Mouse (Mus musculus) T-helper 17 cell (primary cell): ENCODE measurements around the gene Prom1.

Experiments used
- in situ Hi-C, 2 experiments: fragments of 300-600 bp; cut with MboI, MseI; formaldehyde crosslinking; loops; 1 replicate in 1 of 2; 2 replicates in 1 of 2; pipeline ENCODE4 v1.15.1; 2025; ENCODE audit warnings: high pct_unique_total_duplicates in 2 of 2

Prom1 gene

DNA sequence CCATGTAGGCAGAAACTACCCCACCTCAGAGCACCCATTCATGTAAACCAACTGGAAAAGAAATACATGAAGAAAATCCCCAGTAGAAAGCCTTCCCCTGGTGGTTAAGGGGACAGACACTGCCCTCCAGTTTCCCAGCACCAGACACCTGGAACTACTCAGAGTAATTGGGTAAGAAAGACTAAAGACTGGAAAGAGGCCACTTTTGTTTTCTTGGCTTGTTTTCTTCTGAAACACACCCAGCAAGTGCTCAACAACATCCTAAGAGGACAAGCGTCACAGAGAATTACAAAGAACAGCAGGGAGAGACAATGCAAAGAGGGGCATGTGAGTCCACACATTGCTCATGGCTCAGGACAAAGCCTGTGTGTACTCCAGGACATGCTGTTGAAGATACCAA, 20.7 kb downstream of the Prom1 start:
- in situ Hi-C loops = no loop called here

DNA sequence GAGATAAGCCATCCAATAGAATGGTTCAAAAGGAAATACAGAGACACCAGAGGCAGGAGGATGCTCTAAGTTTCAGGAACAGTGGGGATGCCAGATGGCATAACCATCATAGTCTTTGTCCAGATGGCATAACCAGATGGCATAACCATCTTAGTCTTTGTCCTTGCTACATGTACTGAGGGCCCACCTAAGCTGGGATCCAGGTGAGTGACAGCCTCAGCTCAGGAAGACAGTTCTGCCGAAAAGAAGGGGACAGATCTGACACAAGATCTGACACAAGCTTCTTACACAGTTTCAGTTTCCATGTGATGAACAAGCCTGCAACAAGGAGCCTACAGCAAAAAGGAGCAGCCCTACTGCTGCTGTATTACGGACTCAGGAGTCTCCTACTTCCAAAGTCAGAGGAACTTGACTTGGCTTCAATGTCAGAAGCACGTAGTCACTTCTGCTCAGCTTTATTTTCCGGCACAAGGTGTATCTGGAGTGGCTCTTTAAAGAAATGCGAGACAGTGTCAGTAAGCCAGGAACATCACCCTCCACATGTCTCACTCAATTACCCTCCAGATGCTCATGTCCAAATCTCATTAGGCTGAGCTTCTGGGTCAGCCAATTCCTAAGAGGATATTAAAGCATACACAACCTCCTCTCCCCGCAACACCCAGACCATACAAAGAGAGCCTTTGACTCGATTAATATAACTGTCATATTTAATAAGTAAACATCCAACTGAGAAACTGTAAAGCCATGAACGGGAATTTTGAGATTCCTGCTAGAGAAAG, 21.4 kb downstream of the Prom1 start:
- in situ Hi-C loops = no loop called here

DNA sequence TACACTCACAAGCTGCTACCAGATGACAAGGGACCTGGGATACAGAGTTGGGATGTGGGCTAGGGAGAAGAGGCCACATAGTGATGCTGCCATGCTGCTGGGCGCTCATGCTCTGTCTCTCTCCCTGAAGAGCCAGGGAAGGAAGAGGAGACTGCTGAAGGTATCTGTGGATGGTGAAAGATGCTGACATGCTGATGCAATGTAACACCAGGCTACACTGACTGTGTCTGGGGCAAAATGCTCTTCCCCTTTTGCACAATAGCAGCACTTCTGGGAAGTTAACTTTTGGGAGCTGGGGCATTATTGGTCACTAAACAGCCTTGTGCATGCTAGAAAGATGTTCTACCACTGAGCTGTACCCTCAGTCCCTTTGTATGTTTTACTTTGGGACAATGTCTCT, 26.4 kb downstream of the Prom1 start:
- in situ Hi-C loops = no loop called here

DNA sequence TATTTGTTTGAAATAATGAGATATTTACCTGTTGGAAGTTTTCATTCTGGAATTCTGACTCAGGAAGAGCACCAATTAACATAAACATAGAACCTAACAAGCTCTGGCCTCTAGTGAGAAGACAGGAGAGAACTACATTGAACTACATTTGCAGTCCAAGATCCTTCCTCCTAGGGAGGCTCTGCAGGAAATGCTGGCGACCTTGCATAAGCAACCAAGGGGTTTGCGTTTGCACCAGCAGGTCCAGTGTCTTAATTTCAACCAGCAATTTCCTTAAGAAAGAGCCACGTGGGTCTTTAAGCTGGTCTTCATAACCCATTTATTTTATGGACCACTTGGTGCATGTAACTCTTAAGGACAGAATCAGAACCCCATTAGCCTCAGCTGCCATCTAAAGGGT, 28.2 kb downstream of the Prom1 start:
- in situ Hi-C loops = no loop called here

DNA sequence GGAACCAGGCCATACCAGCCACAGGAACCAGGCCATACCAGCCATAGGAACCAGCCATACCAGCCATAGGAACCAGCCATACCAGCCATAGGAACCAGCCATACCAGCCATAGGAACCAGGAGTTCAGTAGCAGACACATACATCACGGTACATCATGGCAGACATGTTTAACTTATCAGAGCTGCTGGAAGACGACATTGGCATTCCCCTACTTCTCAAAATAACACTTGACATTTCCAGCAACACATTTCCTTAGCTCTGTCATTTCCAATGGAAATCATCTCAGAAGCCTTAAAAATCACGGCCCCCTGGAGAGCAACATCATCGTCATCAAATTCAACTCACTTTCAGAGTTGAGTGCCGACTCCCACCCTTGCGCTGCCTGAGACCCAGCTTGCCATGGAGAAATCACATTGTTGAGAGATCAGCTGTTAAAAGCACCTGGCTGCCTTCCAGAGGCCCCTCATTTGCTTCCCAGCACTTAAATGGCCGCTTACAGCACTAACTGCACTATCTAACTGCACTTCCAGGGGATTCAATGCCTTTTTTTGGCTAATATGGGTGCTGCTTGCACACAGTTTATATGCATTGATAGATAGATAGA, 31.2 kb downstream of the Prom1 start:
- in situ Hi-C loops = no loop called here

DNA sequence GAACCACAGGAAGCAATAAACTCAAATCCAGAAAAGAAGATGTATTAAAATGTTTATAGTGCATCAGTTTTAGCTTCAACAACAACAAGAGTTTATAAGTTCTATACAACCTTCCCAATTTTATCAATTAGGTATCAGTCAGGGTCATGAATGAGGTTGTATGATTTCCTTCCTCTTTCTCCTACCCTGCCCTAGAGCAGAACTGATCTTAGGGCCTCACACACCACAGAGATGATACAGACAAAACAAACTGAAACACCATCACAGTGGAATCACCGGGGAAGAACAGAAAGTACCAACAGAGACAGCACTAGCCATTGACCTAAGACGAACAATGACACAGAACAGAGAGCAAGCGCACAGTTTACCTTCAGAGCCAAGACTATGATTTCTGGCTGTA, 43.6 kb downstream of the Prom1 start:
- in situ Hi-C loops = loop anchor here (10.0 kb wide), 3 partner anchors 197 to 363 kb away; no protein-coding TSS in a partner anchor

DNA sequence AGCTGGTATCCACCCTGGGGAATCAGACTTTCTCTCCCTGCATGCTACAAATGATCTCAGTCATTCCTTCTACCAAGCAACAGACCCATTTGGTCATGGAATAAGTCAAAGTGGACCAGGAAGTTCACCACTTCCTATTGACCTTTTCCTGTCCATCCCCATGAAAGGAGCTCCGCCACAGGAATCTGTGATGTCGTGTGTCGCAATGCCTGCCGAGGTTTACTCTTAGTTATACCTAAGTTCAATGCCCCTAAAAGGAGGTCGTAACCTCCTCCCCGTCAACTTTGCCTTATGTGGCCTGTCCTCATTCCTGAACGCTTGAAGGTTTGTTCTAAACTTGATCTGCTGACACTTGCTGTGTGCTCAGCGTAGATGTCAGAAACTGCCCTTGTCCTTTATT, 51.6 kb downstream of the Prom1 start:
- in situ Hi-C loops = loop anchor here (10.0 kb wide), 3 partner anchors 205 to 355 kb away; no protein-coding TSS in a partner anchor

DNA sequence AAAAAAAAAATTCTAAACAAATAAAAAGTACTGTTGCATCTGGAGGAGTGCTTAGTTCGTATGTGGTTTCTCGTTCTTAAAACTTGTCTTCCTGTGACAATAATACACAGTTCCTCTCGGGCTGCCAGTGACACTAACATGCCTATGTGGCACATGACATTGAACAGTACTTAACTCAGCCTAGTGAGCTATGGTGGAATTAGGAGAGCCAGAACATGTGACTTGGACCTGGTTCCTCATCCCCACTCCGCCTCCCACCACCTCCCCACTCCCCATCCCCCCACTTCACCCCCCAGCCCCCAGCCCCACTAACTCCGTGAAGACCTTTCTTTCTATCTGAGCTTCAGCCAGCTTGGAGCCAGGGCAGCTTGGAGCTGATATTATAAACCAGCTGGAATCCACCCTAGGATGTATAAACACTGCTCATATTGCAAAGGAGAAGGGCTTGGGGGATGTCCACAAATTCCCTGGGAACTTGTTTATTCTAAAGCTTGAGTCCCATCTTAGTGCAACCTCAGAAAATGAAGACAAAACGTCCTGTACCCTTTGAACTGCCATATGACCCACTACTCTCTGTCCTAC, 52.3 kb downstream of the Prom1 start:
- in situ Hi-C loops = no loop called here

DNA sequence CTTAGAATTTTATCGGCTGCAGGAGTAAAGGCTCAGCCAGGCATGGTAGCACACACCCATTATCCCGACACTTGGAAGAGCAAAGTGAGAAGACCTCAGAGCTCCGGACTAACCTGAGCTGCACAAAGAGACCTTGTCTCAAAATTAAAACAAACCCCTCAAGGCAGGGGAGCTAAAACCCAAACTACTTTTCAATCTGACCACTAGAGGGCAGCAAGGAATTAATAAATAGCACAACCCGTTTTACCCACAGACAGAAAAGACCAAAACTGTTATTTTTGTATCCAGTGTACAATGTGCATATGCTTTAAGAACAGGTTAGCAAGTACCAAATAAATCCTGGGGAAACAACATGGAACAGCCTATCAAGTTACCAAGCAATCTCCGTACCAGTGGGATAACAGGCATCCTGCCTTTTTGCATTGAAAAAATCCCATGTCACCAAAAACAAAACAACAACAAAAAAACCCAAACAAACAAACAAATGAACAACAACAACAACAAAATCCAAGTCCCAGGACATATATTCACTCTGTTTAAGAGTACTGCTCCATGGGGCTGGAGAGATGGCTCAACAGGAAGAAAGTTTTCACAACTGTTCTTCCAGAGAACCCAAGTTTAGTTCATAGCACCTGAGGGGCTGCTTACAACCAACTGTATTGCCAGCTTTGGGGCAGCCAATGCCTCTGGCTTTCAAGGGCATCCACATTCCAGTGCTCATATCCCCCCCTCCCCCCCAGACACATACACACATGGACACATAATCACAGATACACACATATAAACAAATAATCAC, 53.1 kb downstream of the Prom1 start:
- in situ Hi-C loops = no loop called here

DNA sequence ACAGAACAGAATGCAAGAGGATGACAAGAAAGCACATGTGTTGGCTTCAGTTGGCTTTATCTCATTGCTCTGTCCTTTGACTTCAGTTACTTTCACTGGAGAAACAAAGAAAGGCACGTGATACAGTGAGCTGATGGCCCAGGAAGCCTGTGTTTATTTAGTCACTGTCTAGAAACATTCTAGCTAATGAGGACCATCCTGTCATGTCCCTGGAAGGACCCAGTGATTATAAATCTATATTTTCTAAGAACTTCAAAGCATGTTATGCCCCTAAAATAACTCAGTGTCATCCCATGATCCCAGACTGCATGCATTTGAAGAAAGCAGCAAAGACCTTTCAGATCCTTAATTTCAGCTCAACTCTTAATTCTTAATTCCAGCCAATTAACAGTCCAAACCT, 60.1 kb downstream of the Prom1 start:
- in situ Hi-C loops = no loop called here

DNA sequence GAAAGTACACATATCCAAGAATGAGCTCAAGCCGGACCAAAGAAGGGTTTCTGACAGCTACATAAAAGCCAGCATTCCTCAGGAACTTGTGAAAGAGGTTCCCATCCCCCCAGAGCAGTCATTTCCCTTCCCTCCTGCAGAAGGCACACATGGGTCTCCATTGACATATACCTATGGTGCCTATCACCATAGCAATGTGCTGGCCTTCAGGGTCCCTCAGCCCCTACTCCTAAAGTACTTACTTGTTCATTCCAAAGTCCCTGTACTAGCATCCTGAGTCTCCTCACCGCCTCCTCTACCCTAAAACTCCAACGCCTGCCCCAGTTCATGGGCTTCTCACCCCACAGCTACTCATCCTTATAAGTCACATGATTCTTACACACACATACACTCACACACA, 60.8 kb downstream of the Prom1 start:
- in situ Hi-C loops = no loop called here

DNA sequence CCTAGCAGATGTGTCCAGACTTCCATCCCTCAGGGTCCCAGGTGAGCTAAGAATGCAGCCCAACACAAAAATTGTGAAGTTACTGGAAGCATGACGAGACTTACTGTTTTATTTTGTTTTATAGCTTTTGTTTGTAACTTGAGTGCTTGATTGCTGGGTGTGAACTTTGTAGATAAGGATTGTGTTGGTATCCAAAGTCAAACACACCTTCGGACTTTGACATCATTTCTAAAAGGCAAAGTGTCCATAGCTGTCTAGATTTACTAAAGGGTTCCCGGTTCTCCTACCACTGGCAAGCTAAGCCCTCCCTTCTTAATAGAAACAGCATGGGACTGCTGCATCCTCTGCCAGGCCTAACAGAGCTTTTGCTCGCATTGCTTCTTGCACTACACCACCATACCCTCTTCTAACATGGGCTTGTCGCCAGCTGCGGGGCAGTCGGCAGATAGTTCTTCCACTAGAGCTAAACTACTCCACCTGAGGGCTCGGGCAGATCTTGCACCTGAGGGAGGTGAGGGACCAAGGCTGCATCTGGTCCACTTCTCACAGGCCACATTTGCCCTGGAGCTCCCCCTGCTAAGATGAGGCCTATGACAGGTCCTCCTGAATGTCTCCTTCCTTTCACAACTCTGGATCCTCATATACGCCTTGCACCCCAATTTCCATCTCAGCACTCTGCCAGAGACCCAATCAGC, 103.4 kb downstream of the Prom1 start:
- in situ Hi-C loops = loop anchor here in 1 of 2 experiments (10.0 kb wide), 1 partner anchor 104 kb away; no protein-coding TSS in a partner anchor

DNA sequence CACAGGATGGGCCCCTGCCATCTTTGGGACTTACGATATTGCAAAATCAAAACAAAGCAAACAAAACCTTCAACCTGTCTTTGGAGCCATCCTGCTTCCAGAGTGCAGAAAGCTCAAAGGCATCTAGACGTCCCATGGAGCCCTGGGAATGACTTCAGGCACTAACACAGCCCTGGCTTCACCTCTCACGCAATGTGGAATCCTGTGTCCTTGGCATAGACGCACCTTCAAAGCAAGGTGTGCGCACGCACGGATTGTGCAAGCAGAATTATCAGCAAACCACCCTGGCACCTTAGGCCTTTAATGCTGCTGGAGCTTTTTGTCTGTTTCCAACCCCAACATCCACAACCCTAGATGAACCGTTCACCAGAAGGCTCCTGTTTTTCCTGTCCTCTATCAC, 104.2 kb downstream of the Prom1 start:
- in situ Hi-C loops = loop anchor here in 1 of 2 experiments (10.0 kb wide), 1 partner anchor 103 kb away; no protein-coding TSS in a partner anchor

DNA sequence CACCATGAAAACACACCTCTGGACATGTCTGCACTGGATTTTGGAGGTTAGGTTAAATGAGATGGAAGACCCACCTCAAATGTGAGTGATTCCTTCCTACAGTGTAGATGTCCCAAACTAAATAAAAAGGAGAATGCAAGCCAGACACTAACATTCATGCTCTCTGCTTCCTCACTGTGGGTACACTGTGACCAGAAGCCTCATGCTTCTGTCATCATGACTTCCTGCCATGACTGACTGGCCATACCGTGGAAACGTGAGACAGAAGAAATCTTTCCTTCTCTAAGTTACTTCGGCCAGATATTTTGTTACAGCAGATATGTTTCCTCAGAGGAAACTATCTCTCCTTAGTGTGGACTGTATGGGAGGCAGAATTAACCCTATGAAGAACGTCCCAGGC, 105.7 kb downstream of the Prom1 start:
- in situ Hi-C loops = loop anchor here in 1 of 2 experiments (10.0 kb wide), 1 partner anchor 101 kb away; no protein-coding TSS in a partner anchor

DNA sequence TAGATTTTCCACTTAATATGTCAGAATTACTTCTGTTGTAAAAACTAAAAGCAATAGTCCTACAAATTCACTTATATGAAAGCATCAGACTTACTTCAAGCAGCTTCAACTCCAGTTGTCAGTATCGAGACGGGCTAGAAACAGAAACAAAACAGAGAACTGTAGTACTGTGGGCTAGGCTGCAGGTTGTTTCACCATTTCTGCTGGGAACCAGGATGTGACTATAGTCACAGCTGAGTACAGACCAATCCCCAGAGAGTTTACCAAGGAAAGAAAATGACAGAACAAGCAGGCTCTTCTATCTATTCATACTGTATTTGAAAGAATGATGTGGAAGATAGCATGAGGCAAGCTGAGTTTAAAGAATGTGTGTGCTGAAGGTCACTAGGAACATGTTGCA, 106.9 kb downstream of the Prom1 start:
- in situ Hi-C loops = loop anchor here (5.0 to 10.0 kb wide), 3 partner anchors 73 to 158 kb away; no protein-coding TSS in a partner anchor

DNA sequence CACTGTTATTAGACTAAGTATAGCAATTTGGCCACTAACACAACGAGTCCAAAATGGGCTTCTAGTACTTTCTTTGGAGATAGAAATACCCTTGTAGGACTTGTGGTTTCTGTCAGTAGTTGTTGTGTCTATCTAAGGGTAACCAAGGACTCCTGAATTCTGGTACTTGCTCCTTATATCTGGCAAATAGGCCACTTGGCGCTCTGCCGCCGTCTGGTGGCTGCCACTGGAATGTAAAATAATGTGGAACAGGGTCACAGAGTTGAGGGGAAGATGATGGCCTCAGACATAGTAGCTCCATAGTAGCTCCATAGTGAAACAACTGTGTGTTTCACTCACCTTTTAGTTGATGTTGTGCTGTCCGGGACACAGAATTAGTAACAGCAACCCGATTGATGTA, 111.5 kb downstream of the Prom1 start:
- in situ Hi-C loops = loop anchor here (5.0 to 10.0 kb wide), 3 partner anchors 68 to 153 kb away; no protein-coding TSS in a partner anchor

DNA sequence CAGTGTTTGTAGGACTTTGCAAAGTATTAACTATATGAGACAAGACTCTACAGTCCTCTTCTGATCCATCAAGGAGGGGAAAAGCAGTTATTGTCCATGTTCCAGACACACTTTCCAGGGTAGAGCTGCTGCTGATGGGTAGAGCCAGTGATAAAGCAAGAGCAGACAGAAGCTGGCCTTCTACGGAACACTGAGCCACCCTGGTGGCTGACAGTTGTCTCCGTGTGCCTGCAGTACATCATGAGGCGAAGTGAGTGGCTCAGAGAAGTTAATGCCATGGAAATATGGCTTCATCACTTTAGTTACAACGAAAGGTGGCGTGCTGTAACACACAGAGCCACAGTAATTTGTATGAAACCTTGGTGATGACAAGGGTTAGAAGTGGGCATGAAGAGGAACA, 112.8 kb downstream of the Prom1 start:
- in situ Hi-C loops = loop anchor here in 1 of 2 experiments (5.0 kb wide), 1 partner anchor 62 kb away; no protein-coding TSS in a partner anchor

DNA sequence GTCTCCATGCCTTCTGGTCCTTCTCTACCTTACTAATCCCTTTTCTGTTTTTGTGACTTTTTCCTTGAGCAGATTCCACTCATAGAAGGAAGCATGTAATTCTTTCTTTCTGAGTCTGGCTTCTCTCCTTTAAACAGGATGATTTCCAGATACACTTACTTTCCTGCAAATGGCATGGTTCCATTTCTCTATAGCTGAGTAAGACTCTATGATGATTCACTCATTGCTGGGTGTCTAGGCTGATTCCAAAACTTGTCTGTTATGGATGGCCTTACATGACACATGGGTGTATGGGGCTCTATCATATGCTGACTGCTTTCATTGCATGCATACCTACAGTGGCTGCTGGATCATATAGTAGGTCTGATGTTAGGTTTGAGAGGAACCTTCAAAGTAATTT, 115.6 kb downstream of the Prom1 start:
- in situ Hi-C loops = loop anchor here in 1 of 2 experiments (5.0 kb wide), 1 partner anchor 59 kb away; no protein-coding TSS in a partner anchor

DNA sequence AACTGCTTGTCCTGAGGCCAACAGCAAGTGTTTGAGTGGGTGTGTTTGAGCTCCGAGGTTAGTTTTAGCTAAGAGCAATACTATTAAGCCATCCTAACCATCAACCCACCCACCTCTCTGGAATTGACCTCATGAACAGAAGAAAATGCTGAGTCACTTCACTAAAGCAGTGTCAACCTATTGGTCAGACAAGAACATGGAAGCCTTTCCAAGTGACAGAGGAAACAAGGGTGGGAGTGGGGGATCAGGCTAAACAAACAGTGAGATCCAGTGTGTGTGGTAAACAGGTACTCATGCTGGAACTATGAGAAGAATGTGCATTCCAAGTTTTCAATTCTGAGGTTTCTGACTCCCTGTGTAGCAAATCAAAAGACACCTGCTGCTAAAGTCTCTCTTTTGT, 118.9 kb downstream of the Prom1 start:
- in situ Hi-C loops = no loop called here

DNA sequence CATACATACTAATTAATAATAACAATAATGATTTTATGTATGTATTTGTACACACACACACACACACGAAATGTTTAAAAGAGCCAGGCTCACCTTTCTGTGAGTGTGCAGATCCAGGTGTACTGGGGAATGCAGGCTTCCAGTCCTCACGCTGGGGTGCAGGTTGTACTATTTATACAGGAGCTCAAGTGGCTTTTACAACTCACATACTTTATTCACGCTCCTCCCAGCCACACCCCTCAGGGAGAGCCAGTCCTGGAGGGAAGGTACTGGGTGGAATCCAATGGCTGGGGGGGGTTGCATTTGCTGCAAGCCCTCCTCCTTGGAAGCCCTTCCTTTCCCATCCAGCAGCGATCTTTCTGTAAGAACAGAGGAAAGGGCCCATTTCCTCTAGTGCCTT, 120.2 kb downstream of the Prom1 start, which contains the start of gene Fgfbp1:
TSS of gene Fgfbp1 (minus strand) at position 160 of the 400 bp plus-strand sequence.
- in situ Hi-C loops = no loop called here

DNA sequence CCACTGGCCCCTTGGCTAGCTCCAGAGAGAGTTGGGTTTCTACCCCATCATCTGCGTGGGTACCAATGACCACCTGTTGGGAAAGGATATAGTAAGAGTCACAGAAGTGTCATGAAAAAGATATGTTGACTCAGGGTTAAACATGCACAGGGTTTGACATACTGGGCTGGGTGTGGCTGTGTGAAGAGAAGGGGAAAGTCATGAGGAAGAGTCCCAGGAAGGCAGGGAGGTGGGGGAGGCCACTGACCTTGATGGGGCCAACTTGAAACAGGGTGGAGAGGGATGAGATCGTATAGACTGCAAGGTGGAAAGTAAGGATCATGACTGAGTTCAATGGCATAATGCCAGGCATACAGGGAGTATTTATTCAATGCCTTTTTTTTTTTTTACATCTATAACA, 121.4 kb downstream of the Prom1 start:
- in situ Hi-C loops = no loop called here
